Mouse (Mus musculus) skeletal muscle tissue, postnatal 0 days (tissue): Measurements from ENCODE around the gene Rps2. TPM values are rescaled to one million over a fixed set of nuclear protein-coding genes. Genes with fewer than 3 reads are reported as not detected.

Experiments
- polyA plus RNA-seq: library from polyadenylated mRNA; unstranded; fragments of >200 nt; fragmentation: Nextera tagmentation; extraction: Ambion mirVana; gene quantifications from 2 replicates; pipeline ENCODE4 v1.2.1, GENCODE M21; 2015

Rps2 gene
- 829 and 862 TPM in 2 replicates for polyA plus RNA-seq

GRCm38 (mm10) chr17:24717943-24718342, at the start of gene Rps2, which contains the start of gene Rnf151:
Rps2 (plus strand) TSS chr17:24718116.
Rnf151 (minus strand) TSS chr17:24718063.

GRCm38 (mm10) chr17:24669545-24670245, 48.2 kb upstream of the Rps2 start, which contains the start of gene Zfp598:
Zfp598 (plus strand) TSS chr17:24669687.

GRCm38 (mm10) chr17:24689251-24690081, 28.4 kb upstream of the Rps2 start, which contains the start of gene Syngr3:
Syngr3 (minus strand) TSS chr17:24689955.

GRCm38 (mm10) chr17:24696011-24696697, 21.8 kb upstream of the Rps2 start, which contains the start of the genes Gfer and Noxo1:
Gfer (minus strand) TSS chr17:24696156.
Noxo1 (plus strand) TSS chr17:24696234.

GRCm38 (mm10) chr17:24706982-24707800, 10.7 kb upstream of the Rps2 start, which contains the start of gene Tbl3:
Tbl3 (minus strand) TSS chr17:24707660.

GRCm38 (mm10) chr17:24724184-24724583, 6.3 kb downstream of the Rps2 start, which contains the start of gene Ndufb10:
Ndufb10 (minus strand) TSS chr17:24724478.

GRCm38 (mm10) chr17:24727618-24728017, 9.7 kb downstream of the Rps2 start, which contains the start of gene Rpl3l:
Rpl3l (plus strand) TSS chr17:24727820.

GRCm38 (mm10) chr17:24736330-24737051, 18.6 kb downstream of the Rps2 start, which contains the start of gene Msrb1:
Msrb1 (plus strand) TSS chr17:24736642.

GRCm38 (mm10) chr17:24752415-24753394, 34.8 kb downstream of the Rps2 start, which contains the start of gene Hs3st6:
Hs3st6 (plus strand) TSS chr17:24752988.

Other genes with a start within 250 kb of the Rps2 start
- gene E4f1, start 247.8 kb upstream of the Rps2 start, polyA plus RNA-seq, result 13.3 and 13.6 TPM in 2 replicates
- gene Pgp, start 247.7 kb upstream of the Rps2 start, polyA plus RNA-seq, result 56.2 and 57.5 TPM in 2 replicates
- 0.40 TPM in 1 of 2 replicates, not detected in the other for gene Bricd5, start 244.2 kb upstream of the Rps2 start, polyA plus RNA-seq
- gene Mlst8, start 239.0 kb upstream of the Rps2 start, polyA plus RNA-seq, result 8.4 and 8.8 TPM in 2 replicates
- 0.29 and 0.34 TPM in 2 replicates for gene Caskin1, start 229.5 kb upstream of the Rps2 start, polyA plus RNA-seq
- gene Traf7, start 190.2 kb upstream of the Rps2 start, polyA plus RNA-seq, result 43.2 and 46.8 TPM in 2 replicates
- 0.39 and 0.69 TPM in 2 replicates for gene Rab26, start 183.9 kb upstream of the Rps2 start, polyA plus RNA-seq
- gene Pkd1, start 168.3 kb upstream of the Rps2 start, polyA plus RNA-seq, result 12.6 TPM in 2 replicates
- gene Tsc2, start 85.5 kb upstream of the Rps2 start, polyA plus RNA-seq, result 25.6 and 31.9 TPM in 2 replicates
- gene Nthl1, start 85.4 kb upstream of the Rps2 start, polyA plus RNA-seq, result 11.1 TPM in 2 replicates
- gene Slc9a3r2, start 67.8 kb upstream of the Rps2 start, polyA plus RNA-seq, result 38.9 and 45.6 TPM in 2 replicates
- not detected in 2 replicates for gene Npw, start 59.7 kb upstream of the Rps2 start, polyA plus RNA-seq
- gene Zfp598, start 48.4 kb upstream of the Rps2 start, polyA plus RNA-seq, result 9.0 and 11.7 TPM in 2 replicates
- gene Syngr3, start 28.2 kb upstream of the Rps2 start, polyA plus RNA-seq, result 0.11 TPM in 1 of 2 replicates, not detected in the other
- 33.2 and 39.3 TPM in 2 replicates for gene Gfer, start 22.0 kb upstream of the Rps2 start, polyA plus RNA-seq
- 1.1 and 1.8 TPM in 2 replicates for gene Noxo1, start 21.9 kb upstream of the Rps2 start, polyA plus RNA-seq
- 22.5 and 25.2 TPM in 2 replicates for gene Tbl3, start 10.5 kb upstream of the Rps2 start, polyA plus RNA-seq
- not detected in 2 replicates for gene Rnf151, start 53 bp upstream of the Rps2 start, polyA plus RNA-seq
- 707 and 733 TPM in 2 replicates for gene Ndufb10, start 6.4 kb downstream of the Rps2 start, polyA plus RNA-seq
- 47.3 and 64.3 TPM in 2 replicates for gene Rpl3l, start 9.7 kb downstream of the Rps2 start, polyA plus RNA-seq
- gene Msrb1, start 18.5 kb downstream of the Rps2 start, polyA plus RNA-seq, result 52.7 and 59.6 TPM in 2 replicates
- gene Hs3st6, start 34.9 kb downstream of the Rps2 start, polyA plus RNA-seq, result 0.51 TPM in 1 of 2 replicates, not detected in the other
- gene Meiob, start 86.2 kb downstream of the Rps2 start, polyA plus RNA-seq, result not detected in 2 replicates
- gene Hagh, start 122.0 kb downstream of the Rps2 start, polyA plus RNA-seq, result 71.4 and 75.0 TPM in 2 replicates
- gene Fahd1, start 132.2 kb downstream of the Rps2 start, polyA plus RNA-seq, result 28.0 and 28.6 TPM in 2 replicates
- 0.42 and 6.3 TPM in 2 replicates for gene Igfals, start 147.9 kb downstream of the Rps2 start, polyA plus RNA-seq
- 21.2 and 24.8 TPM in 2 replicates for gene Nubp2, start 168.2 kb downstream of the Rps2 start, polyA plus RNA-seq
- 36.7 and 37.8 TPM in 2 replicates for gene Spsb3, start 168.5 kb downstream of the Rps2 start, polyA plus RNA-seq
- gene Eme2, start 177.0 kb downstream of the Rps2 start, polyA plus RNA-seq, result 18.2 and 18.6 TPM in 2 replicates
- 185 and 189 TPM in 2 replicates for gene Mrps34, start 177.0 kb downstream of the Rps2 start, polyA plus RNA-seq
- gene Nme3, start 178.4 kb downstream of the Rps2 start, polyA plus RNA-seq, result 22.1 and 25.2 TPM in 2 replicates
- 11.9 and 12.0 TPM in 2 replicates for gene Mapk8ip3, start 218.9 kb downstream of the Rps2 start, polyA plus RNA-seq
- gene Jpt2, start 242.6 kb downstream of the Rps2 start, polyA plus RNA-seq, result 20.1 and 26.9 TPM in 2 replicates